Mouse (Mus musculus) intestine, embryonic 15.5 days (tissue): ENCODE data around the gene Rnf169. TPM values are rescaled to one million over a fixed set of nuclear protein-coding genes. Genes with fewer than 3 reads are reported as not detected.

Experiments
- ATAC-seq: fragments of 200-750 bp; cut with Nextera tagmentation; 2 replicates; pipeline ENCODE4 v1.8.0; 2017; ENCODE audit warnings: moderate TSS enrichment, moderate library complexity
- H3K27ac ChIP-seq: fragments of 300-500 bp; sonication (generic); 2 replicates; pipeline ENCODE4 v1.5.1; 2015; ENCODE audit warnings: mild to moderate bottlenecking, inconsistent platforms
- H3K27me3 ChIP-seq: fragments of 300-500 bp; sonication (generic); replicated peaks from 2 replicates; pipeline ENCODE4 v1.6.1; 2015; ENCODE audit warnings: inconsistent platforms
- H3K36me3 ChIP-seq: fragments of 300-500 bp; sonication (generic); 2 replicates; pipeline ENCODE4 v1.6.1; 2015; ENCODE audit warnings: inconsistent platforms
- H3K4me1 ChIP-seq: fragments of 300-500 bp; sonication (generic); replicated peaks from 2 replicates; pipeline ENCODE4 v1.6.1; 2015; ENCODE audit warnings: inconsistent platforms
- H3K4me2 ChIP-seq: fragments of 300-500 bp; sonication (generic); replicated peaks from 2 replicates; pipeline ENCODE4 v1.6.1; 2015; ENCODE audit warnings: mild to moderate bottlenecking, inconsistent platforms
- H3K4me3 ChIP-seq: fragments of 300-500 bp; sonication (generic); replicated peaks from 2 replicates; pipeline ENCODE4 v1.5.1; 2015; ENCODE audit warnings: inconsistent platforms
- H3K9ac ChIP-seq: fragments of 300-500 bp; sonication (generic); 2 replicates; pipeline ENCODE4 v1.6.1; 2015; ENCODE audit warnings: inconsistent platforms
- H3K9me3 ChIP-seq: fragments of 300-500 bp; sonication (generic); 2 replicates; pipeline ENCODE4 v1.6.1; 2016; ENCODE audit warnings: inconsistent platforms
- WGBS: fragments of 180-500 bp; shearing (Covaris S2); methylation state at CpG from one replicate; pipeline ENCODE4 v1.1.7; 2015; 5-methylcytosine and 5-hydroxymethylcytosine counted together
- polyA plus RNA-seq: library from polyadenylated mRNA; unstranded; fragments of >200 nt; fragmentation: Nextera tagmentation; extraction: Ambion mirVana; gene quantifications from 2 replicates; pipeline ENCODE4 v1.2.1, GENCODE M21; 2015

The Rnf169 gene
- polyA plus RNA-seq, 1 experiment from 2014 or later: 3.9 TPM

DNA sequence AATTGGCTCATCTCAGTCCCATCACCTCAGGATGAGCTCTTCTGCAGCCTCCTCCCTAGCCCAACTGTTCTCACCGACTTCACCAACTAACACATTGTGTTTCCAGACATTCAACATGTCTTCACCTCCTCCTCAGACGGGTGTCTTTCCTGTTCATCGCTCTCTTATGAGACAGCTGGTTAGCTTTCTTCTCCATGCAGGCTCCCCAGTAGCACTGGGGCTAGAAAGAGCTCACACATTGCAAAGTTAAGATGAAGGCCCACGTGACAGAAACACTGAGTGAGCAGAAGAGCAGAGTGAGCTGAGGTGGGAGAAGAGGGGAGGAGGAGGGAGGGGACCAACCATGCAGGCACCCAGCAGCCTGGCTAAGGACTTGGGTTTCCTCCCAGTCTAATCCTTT is 78.0 kb downstream of the Rnf169 start:
- ATAC-seq: no peak
- Histone ChIP-seq H3K27me3 (no peaks in the 10 kb centered on the region), H3K4me2 (no peak overlapping the region), H3K4me3 (no peak overlapping the region), H3K27ac (no peak overlapping the region), H3K9me3 (no peaks in the 10 kb centered on the region), H3K4me1 (0 out of 2 replicates have a peak, but pooled peaks cover 3% of the 10 kb centered on the region), H3K9ac (no peak overlapping the region), H3K36me3 (no peaks in the 10 kb centered on the region)
- 60% methylated on average over 4 of the region's 4 CpGs for WGBS

GRCm38 (mm10) chr7:99896905-99897304 is 83.3 kb downstream of the Rnf169 start:
- Histone ChIP-seq H3K36me3 (no peaks in the 10 kb centered on the region), H3K4me3 (no peak overlapping the region), H3K9me3 (no peaks in the 10 kb centered on the region), H3K9ac (no peak overlapping the region), H3K27ac (no peak overlapping the region), H3K27me3 (no peaks in the 10 kb centered on the region), H3K4me1 (no peaks in the 10 kb centered on the region), H3K4me2 (no peak overlapping the region)
- 77% methylated on average over 4 of the region's 4 CpGs for WGBS
- ATAC-seq: no peak

DNA sequence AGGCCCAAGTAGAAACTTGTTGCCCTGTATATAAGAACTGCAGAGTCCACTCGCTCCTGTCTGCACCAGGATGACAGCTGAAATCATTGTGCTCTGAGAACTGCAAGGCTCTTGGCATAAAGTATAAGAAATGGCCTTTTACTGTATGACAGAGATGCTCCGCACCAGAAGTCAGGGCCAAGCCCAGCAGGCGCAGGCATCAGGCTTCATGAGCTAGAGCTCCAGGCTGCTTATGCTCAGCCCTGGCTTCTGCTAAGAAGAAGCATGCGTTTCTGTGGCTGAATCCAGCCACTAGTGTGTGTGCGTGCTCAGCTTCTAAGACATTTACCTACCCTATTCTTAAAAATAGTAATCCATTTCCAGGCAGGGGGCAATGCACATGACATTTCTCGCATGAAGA is 85.8 kb downstream of the Rnf169 start:
- Histone ChIP-seq H3K27me3 (no peaks in the 10 kb centered on the region), H3K4me1 (no peaks in the 10 kb centered on the region), H3K9me3 (no peaks in the 10 kb centered on the region), H3K4me3 (no peak overlapping the region), H3K9ac (no peak overlapping the region), H3K27ac (no peak overlapping the region), H3K4me2 (no peak overlapping the region), H3K36me3 (no peaks in the 10 kb centered on the region)
- WGBS: 82% methylated on average over 6 of the region's 6 CpGs
- no peak for ATAC-seq

DNA sequence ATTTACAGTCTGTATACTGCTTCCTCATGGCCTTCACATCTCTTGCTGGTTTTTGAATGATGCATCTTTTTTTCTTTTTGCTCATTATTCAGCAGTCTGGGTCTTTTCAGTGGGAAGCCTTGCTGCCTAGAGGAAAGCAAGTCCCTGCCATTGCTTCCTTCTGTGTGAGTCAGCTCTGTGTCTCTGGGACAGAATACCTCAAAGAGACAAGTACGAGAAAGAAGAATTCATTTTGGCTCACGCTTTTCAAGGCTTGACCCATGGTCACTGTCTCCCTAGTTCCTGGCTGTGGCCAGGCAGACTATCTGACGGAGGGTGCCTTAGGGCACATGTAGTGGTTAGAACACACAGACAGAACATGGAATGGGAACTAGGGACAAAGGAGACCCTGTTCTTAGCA is 86.3 kb downstream of the Rnf169 start:
- H3K4me2 ChIP-seq: no peak overlapping the region
- no peak overlapping the region for H3K9ac ChIP-seq
- 76% methylated on average over 3 of the region's 3 CpGs for WGBS
- no peaks in the 10 kb centered on the region for H3K9me3 ChIP-seq
- no peak for ATAC-seq
- H3K36me3 ChIP-seq: no peaks in the 10 kb centered on the region
- H3K27me3 ChIP-seq: no peaks in the 10 kb centered on the region
- H3K4me1 ChIP-seq: no peaks in the 10 kb centered on the region
- H3K4me3 ChIP-seq: no peak overlapping the region
- H3K27ac ChIP-seq: no peak overlapping the region

DNA sequence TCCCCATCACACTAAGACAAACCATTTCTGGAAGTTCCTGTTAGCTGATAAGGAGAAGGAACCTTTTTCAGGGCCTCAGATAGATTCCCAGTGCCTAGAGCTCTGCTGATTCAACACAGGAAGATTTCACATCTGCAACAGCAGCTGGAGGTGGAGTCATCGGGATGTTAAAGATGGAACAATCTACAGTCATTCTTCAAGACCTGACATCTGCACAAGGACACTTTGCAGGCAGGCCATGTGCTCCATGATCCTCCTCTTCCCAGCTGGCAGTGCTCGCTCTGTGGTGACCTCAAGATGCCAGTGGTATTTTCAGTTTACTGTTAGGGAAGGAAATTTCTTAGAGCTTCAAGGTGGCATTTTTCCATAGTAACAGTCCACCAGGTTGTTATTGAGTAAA is 87.9 kb downstream of the Rnf169 start:
- Histone ChIP-seq H3K27ac (no peak overlapping the region), H3K9ac (no peak overlapping the region), H3K27me3 (no peaks in the 10 kb centered on the region), H3K9me3 (no peaks in the 10 kb centered on the region), H3K4me3 (no peak overlapping the region), H3K4me1 (no peaks in the 10 kb centered on the region), H3K4me2 (no peak overlapping the region), H3K36me3 (no peaks in the 10 kb centered on the region)
- no peak for ATAC-seq
- WGBS: 68% methylated on average over 2 of the region's 2 CpGs

- Histone ChIP-seq H3K9ac (no peak overlapping the region), H3K27me3 (no peaks in the 10 kb centered on the region), H3K36me3 (no peaks in the 10 kb centered on the region), H3K27ac (no peak overlapping the region), H3K4me3 (no peak overlapping the region), H3K9me3 (no peaks in the 10 kb centered on the region), H3K4me1 (no peaks in the 10 kb centered on the region), H3K4me2 (no peak overlapping the region)
- no peak for ATAC-seq
- 60% methylated on average over 3 of the region's 3 CpGs for WGBS
Observed at GRCm38 (mm10) chr7:99891471-99891870, 88.8 kb downstream of the Rnf169 start.

DNA sequence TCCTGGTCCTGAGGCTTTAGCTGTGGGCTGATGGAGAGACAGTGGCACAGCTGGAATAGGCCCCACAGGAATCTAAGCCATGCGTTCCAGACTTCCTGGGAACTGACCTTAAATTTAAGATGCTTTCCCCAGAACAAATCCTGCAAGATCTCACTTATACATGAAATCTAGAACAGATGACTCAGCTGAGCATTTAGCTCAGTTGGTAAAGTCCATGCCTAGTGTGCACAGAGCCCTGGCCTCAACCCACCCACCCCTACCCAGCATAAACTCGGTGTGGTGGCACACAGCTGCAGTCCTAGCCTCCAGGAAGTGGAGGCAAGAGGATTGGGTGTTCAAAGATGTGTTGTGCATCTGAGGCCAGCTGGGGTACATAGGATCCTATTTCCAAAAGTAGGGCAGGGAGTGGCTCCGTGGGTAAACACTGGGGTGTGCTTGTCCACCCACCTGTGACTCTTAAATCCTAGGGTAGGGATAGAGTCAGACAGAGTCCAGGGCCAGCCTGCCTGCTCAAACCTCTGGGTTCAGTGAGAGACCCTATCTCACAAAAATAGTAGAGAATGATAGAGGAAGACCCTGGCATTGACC is 90.0 kb downstream of the Rnf169 start:
- H3K4me3 ChIP-seq: no peak overlapping the region
- H3K9ac ChIP-seq: no peak overlapping the region
- no peaks in the 10 kb centered on the region for H3K4me1 ChIP-seq
- no peaks in the 10 kb centered on the region for H3K9me3 ChIP-seq
- no peak for ATAC-seq
- WGBS: 70% methylated on average over 3 of the region's 3 CpGs
- H3K27me3 ChIP-seq: no peaks in the 10 kb centered on the region
- no peaks in the 10 kb centered on the region for H3K36me3 ChIP-seq
- H3K4me2 ChIP-seq: no peak overlapping the region
- no peak overlapping the region for H3K27ac ChIP-seq

GRCm38 (mm10) chr7:99889175-99889880 is 90.9 kb downstream of the Rnf169 start:
- Histone ChIP-seq H3K4me2 (no peak overlapping the region), H3K9ac (no peak overlapping the region), H3K4me1 (no peaks in the 10 kb centered on the region), H3K9me3 (no peaks in the 10 kb centered on the region), H3K36me3 (no peaks in the 10 kb centered on the region), H3K4me3 (no peak overlapping the region), H3K27me3 (no peaks in the 10 kb centered on the region), H3K27ac (no peak overlapping the region)
- WGBS: 42% methylated on average over 10 of the region's 10 CpGs
- ATAC-seq: no peak

GRCm38 (mm10) chr7:99887743-99888142 is 92.5 kb downstream of the Rnf169 start:
- ATAC-seq: no peak
- Histone ChIP-seq H3K27ac (no peak overlapping the region), H3K9ac (no peak overlapping the region), H3K4me3 (no peak overlapping the region), H3K4me1 (no peaks in the 10 kb centered on the region), H3K4me2 (no peak overlapping the region), H3K36me3 (no peaks in the 10 kb centered on the region), H3K9me3 (no peaks in the 10 kb centered on the region), H3K27me3 (no peaks in the 10 kb centered on the region)

DNA sequence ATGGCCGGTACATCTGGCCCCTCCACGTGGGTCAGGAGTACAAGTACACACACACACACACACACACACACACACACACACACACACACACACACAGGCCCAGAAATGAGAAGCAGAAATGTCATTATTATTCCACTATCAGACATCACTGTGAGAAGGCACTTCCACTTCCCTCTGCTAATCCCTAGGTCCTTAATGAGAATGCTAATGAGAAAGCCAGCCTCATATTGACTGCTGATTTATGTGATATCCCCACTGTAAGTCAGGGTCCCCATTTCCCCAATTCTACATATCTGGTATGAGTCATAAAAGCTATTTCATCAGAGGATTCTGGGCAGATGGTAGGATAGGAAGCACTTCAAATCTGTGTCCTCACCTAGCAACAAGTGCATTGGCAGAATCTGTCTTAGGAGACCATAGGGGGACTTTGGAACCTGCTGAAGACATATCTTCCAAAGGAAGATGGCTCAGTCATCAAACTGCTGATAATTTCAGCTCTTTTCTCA is 93.0 kb downstream of the Rnf169 start:
- no peak for ATAC-seq
- Histone ChIP-seq H3K9me3 (no peaks in the 10 kb centered on the region), H3K36me3 (no peaks in the 10 kb centered on the region), H3K4me1 (no peaks in the 10 kb centered on the region), H3K9ac (no peak overlapping the region), H3K4me2 (no peak overlapping the region), H3K27me3 (no peaks in the 10 kb centered on the region), H3K4me3 (no peak overlapping the region), H3K27ac (no peak overlapping the region)
- WGBS: 75% methylated on average over 2 of the region's 2 CpGs

DNA sequence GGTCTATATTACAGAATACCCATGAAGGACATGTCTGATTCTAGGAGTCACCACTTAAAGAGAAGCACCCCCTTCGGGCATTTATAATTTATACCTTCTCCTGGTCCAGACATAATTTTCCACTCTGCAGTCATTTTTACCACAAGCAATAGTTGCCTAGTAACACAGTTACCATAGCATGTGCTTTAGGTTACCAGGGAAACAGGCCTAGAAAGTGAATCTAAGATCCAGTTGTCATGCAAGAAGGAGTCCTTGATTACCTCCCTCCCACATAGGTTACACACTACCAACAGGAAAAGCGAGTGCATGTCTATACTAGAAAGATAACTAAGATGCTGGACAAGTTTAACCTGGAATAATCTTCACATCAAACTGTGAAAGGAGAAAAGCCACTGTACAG is 102.0 kb downstream of the Rnf169 start:
- Histone ChIP-seq H3K4me1 (no peaks in the 10 kb centered on the region), H3K4me2 (no peak overlapping the region), H3K27me3 (no peaks in the 10 kb centered on the region), H3K36me3 (no peaks in the 10 kb centered on the region), H3K9me3 (no peaks in the 10 kb centered on the region), H3K4me3 (no peak overlapping the region), H3K9ac (no peak overlapping the region), H3K27ac (no peak overlapping the region)
- WGBS: 62% methylated on average over 2 of the region's 2 CpGs
- no peak for ATAC-seq

DNA sequence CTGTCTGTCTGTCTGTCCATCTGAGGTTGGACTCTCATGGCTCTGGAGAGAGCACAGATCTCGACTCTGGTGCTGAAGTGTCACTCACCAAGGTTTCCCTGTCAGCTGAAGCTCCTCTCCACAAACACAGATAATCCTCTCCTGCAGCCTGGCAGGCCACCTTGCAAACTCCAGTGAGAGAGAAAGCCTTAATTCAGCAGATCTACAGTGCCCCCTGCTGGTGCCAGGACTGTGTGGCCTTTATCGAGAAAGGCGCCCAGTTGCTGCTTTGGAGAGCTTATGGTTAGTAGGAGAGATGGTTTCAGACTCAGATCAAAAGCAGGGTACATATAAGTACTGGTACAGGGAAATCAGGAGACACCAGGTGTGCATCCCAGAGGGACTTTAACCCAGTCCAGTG is 103.9 kb downstream of the Rnf169 start:
- WGBS: 2% methylated on average over 3 of the region's 3 CpGs
- no peaks in the 10 kb centered on the region for H3K9me3 ChIP-seq
- peak; percentile 66; the same call in 1 of the 2 replicates for ATAC-seq
- no peak overlapping the region for H3K9ac ChIP-seq
- no peak overlapping the region for H3K27ac ChIP-seq
- no peaks in the 10 kb centered on the region for H3K4me1 ChIP-seq
- H3K4me2 ChIP-seq: no peak overlapping the region
- H3K4me3 ChIP-seq: no peak overlapping the region
- H3K27me3 ChIP-seq: no peaks in the 10 kb centered on the region
- H3K36me3 ChIP-seq: no peaks in the 10 kb centered on the region

GRCm38 (mm10) chr7:99875891-99876290 is 104.4 kb downstream of the Rnf169 start:
- no peaks in the 10 kb centered on the region for H3K9me3 ChIP-seq
- no peak for ATAC-seq
- no peaks in the 10 kb centered on the region for H3K4me1 ChIP-seq
- no peaks in the 10 kb centered on the region for H3K36me3 ChIP-seq
- no peaks in the 10 kb centered on the region for H3K27me3 ChIP-seq
- H3K27ac ChIP-seq: no peak overlapping the region
- no peak overlapping the region for H3K4me2 ChIP-seq
- no peak overlapping the region for H3K4me3 ChIP-seq
- H3K9ac ChIP-seq: no peak overlapping the region
- WGBS: 40% methylated on average over 5 of the region's 5 CpGs
